Mouse (Mus musculus) erythroid progenitor cell, adult 5-6 weeks (primary cell): ENCODE results near the gene Map3k6. TPM values are rescaled to one million over a fixed set of nuclear protein-coding genes. Genes with fewer than 3 reads are reported as not detected.

Source experiments
- ATAC-seq: replicated peaks from 2 replicates; pipeline ENCODE4 v1.8.0; 2016; ENCODE audit warnings: moderate number of reproducible peaks, mild to moderate bottlenecking, moderate TSS enrichment, inconsistent platforms; ENCODE audit not compliant: poor library complexity, low FRiP score, severe bottlenecking
- total RNA-seq, 2 experiments: library from RNA; stranded (forward) in 1 of 2; stranded (reverse) in 1 of 2; fragments of 150-400 nt in 1 of 2; fragments of 186-747, 209-891 nt in 1 of 2; gene quantifications; 2 replicates each; pipeline versions ENCODE4 v1.2.3 to v1.2.4; 2015 to 2017; ENCODE audit warnings: low replicate concordance in 2 of 2

The Map3k6 gene
- total RNA-seq, 2 experiments from 2014 or later = 4.2 to 8.1 TPM

GRCm38 (mm10) chr4:133277104-133278026 is 36.7 kb downstream of the Map3k6 start, which contains the start of gene Tmem222:
Gene Tmem222 (minus strand): TSS chr4:133277792.
- peak; percentile 95 for ATAC-seq

GRCm38 (mm10) chr4:133278067-133278466 is 37.4 kb downstream of the Map3k6 start:
- 0 out of 2 replicates have a peak, but pooled peaks have one; percentile 18 for ATAC-seq

GRCm38 (mm10) chr4:133278482-133278881 is 37.9 kb downstream of the Map3k6 start:
- ATAC-seq = no peak

GRCm38 (mm10) chr4:133281513-133281912 is 40.9 kb downstream of the Map3k6 start:
- ATAC-seq = no peak

GRCm38 (mm10) chr4:133281951-133282481 is 41.4 kb downstream of the Map3k6 start:
- no peak for ATAC-seq

GRCm38 (mm10) chr4:133282656-133283055 is 42.0 kb downstream of the Map3k6 start:
- no peak for ATAC-seq

GRCm38 (mm10) chr4:133285299-133285698 is 44.7 kb downstream of the Map3k6 start:
- peak; percentile 63 for ATAC-seq

- peak; percentile 92 for ATAC-seq
Measured at GRCm38 (mm10) chr4:133285950-133286349, 45.3 kb downstream of the Map3k6 start.

- no peak for ATAC-seq
Measured at GRCm38 (mm10) chr4:133286476-133287077, 46.0 kb downstream of the Map3k6 start.

- ATAC-seq = no peak
Measured at GRCm38 (mm10) chr4:133291255-133291654, 50.6 kb downstream of the Map3k6 start.

- ATAC-seq = no peak
Measured at GRCm38 (mm10) chr4:133292405-133292804, 51.8 kb downstream of the Map3k6 start.

GRCm38 (mm10) chr4:133292901-133293843 is 52.6 kb downstream of the Map3k6 start:
- ATAC-seq = no peak

- ATAC-seq = no peak
Measured at GRCm38 (mm10) chr4:133294084-133294483, 53.5 kb downstream of the Map3k6 start.

GRCm38 (mm10) chr4:133297360-133297759 is 56.7 kb downstream of the Map3k6 start:
- 0 out of 2 replicates have a peak, but pooled peaks have one; percentile 11 for ATAC-seq

GRCm38 (mm10) chr4:133297801-133298238 is 57.2 kb downstream of the Map3k6 start:
- peak; percentile 77 for ATAC-seq

- no peak for ATAC-seq
Measured at GRCm38 (mm10) chr4:133298516-133299365, 58.1 kb downstream of the Map3k6 start.

- no peak for ATAC-seq
Measured at GRCm38 (mm10) chr4:133299701-133300100, 59.1 kb downstream of the Map3k6 start.

- no peak for ATAC-seq
Measured at GRCm38 (mm10) chr4:133300421-133300820, 59.8 kb downstream of the Map3k6 start.
